Mouse (Mus musculus) T-helper 17 cell (primary cell): ENCODE measurements at regions not wholly inside any gene's neighbourhood (a gene's known extent, or its start where the extent isn't known, plus 50 kb on each side); places are given as distances from the start of the nearest gene placed in this dataset.
"Not testable (repeated sequence)": the region's sequence is repeated elsewhere in the genome, so short reads cannot be mapped to it uniquely, and the experiment has no call there.

Experiments used
- in situ Hi-C, 2 experiments: fragments of 300-600 bp; cut with MboI, MseI; formaldehyde crosslinking; loops; 1 replicate in 1 of 2; 2 replicates in 1 of 2; pipeline ENCODE4 v1.15.1; 2025; ENCODE audit warnings: high pct_unique_total_duplicates in 2 of 2

DNA sequence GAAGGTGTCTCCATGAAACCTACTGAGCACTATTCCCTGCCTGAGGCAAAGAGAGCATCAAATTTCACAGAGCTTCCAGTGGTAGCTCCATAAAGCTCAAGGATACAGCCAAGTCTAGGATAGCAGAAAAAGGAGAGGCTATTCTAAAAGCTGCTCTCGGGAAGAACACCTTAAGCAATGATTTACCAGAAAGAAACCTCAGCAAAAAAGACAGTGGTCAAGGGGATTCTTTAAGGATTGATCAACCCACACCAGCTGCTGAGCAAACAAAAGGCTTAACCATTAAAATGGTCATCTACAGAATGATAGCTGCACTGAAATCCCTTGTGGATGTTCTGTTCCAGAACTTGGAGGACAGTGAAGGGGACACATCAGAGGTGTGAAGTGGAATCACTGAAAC, 78.3 kb upstream of the Gm904 start:
- in situ Hi-C loops, result loop anchor here in 1 of 2 experiments (5.0 kb wide), 1 partner anchor 397 kb away; no protein-coding TSS in a partner anchor

DNA sequence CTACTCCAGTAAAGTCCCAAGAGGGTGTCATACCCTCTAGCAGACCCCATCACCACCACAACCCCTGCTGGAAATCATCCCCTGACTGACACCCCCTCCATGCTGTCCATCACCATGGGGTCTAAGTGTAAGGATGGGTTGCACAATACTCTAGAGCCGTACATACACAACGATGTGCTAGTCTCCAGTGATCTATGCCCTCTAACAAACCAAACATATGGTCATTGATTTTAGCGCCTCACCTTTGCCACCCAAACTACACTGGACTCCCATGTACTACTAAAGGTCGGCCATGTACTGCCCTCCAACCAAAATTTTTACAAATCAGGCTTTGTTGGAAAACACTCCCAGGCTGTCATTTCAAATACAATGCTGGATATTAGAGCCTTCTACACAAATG, 64.1 kb upstream of the Gm904 start:
- in situ Hi-C loops, result not testable (repeated sequence)

DNA sequence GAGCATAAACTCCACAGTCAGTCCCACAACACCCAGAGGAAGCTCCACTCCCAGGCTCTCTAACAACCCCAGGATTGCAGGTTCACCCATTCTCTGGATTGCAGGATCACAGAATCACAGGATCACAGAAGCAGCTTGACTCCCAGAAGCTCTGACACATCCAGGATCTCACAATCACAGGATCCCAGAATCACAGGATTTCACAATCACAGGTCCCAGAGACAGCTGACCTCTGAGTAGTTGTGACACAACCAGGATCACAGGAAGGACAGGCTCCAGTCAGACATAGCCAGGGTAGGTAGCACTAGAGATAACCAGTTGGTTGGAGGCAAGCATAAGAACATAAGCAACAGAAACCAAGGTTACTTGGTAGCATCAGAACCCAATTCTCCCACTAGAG, 52.6 kb upstream of the Gm904 start:
- in situ Hi-C loops, result not testable (repeated sequence)
